Mouse (Mus musculus): ENCODE results near the gene Gm11239.
"Not testable (repeated sequence)": the region's sequence is repeated elsewhere in the genome, so short reads cannot be mapped to it uniquely, and the experiment has no call there.

DNA sequence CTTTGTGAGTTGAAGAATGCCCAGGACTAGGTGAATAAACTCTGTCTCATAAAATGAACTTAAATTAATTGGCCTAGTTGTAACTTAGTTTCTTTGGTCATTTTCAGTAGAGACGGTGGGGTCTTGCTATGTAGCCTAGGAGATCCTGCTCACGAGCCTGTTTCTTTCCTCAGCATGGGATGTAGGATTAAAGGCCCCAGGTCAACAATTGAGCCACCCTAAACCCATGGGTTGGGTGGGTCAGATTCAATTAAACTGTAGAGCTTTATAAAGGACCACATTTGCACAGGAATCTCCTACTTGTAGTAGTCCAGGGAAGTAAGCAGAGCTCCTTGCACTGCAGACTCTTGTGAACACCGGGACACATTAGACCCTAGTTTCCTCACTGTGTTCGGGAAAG lies 15.1 kb downstream of the Gm11239 start, which contains the start of gene Gm428:
- not testable (repeated sequence) for TF ChIP-seq CTCF (IDR thresholded peaks at IDR 0.05; ENCODE audit: control insufficient read depth, insufficient read depth, low read length); POLR2A (IDR thresholded peaks at IDR 0.05; ENCODE audit: borderline replicate concordance, control insufficient read depth, low read depth, low read length)
